Mouse (Mus musculus) olfactory bulb, adult 2 months (tissue): ENCODE results near the gene Tom1l1.

ENCODE experiments used
- CTCF ChIP-seq: fragments of 200-500 bp; IDR thresholded peaks from 2 replicates; pipeline ENCODE4 v1.5.1; 2012; ENCODE audit warnings: low read depth, mild to moderate bottlenecking, low read length, moderate library complexity; ENCODE audit not compliant: insufficient read depth
- POLR2A ChIP-seq: fragments of 200-500 bp; IDR thresholded peaks from 2 replicates; pipeline ENCODE4 v1.6.1; 2012; ENCODE audit warnings: mild to moderate bottlenecking, low read depth, low read length, moderate library complexity; ENCODE audit not compliant: insufficient read depth

DNA sequence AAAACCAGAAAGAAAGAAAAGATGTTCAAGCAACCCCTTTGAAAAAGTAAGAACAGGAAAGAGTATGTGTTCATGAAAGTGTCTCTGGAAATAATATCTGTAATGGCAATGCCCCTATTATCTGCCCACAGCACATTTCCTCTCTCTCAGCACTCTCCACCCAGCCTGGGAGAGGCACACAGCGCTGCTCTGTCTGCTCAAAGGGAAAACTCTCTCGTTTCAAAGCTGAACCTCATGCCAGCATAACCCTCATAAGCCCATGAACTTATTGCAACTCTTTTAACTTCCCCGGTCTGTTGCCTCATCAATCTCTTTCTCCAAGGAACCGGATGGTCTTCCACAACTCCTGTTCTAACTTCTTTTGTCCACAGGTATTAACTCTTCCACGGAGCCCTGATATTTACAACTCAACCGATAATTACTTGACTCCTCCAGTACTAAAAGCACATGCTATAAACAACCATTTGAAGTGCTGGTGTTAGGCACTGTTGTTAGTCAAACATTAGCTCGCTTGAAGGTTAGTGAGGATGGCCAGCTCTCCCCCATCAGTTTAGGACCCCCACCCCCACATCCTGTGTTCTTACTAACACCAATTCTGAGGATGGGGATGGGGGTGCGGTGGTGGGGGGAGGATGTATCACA, 23.7 kb downstream of the Tom1l1 start:
- no peak for TF ChIP-seq CTCF
- TF ChIP-seq POLR2A = no peak
